Mouse (Mus musculus) forebrain, postnatal 0 days (tissue): ENCODE data around the gene Stim1. TPM values are rescaled to one million over a fixed set of nuclear protein-coding genes. Genes with fewer than 3 reads are reported as not detected.

ENCODE experiments used
- ATAC-seq: fragments of 200-750 bp; cut with Nextera tagmentation; 2 replicates; pipeline ENCODE4 v1.8.0; 2017; ENCODE audit warnings: mild to moderate bottlenecking, moderate library complexity
- DNase-seq: peaks from one replicate; pipeline ENCODE4 v3.0.0-alpha.2; 2015
- H3K27ac ChIP-seq: fragments of 300-500 bp; sonication (generic); 2 replicates; pipeline ENCODE4 v1.5.1; 2014; ENCODE audit warnings: low read depth, mild to moderate bottlenecking, antibody characterized with exemption, low read length, moderate library complexity, mixed read lengths
- H3K27me3 ChIP-seq: fragments of 300-500 bp; sonication (generic); 2 replicates; pipeline ENCODE4 v1.6.1; 2014; ENCODE audit warnings: mild to moderate bottlenecking, low read length, mixed read lengths; ENCODE audit not compliant: insufficient read depth
- H3K36me3 ChIP-seq: fragments of 300-500 bp; sonication (generic); 2 replicates; pipeline ENCODE4 v1.6.1; 2014; ENCODE audit warnings: mild to moderate bottlenecking, moderate library complexity; ENCODE audit not compliant: insufficient read depth
- H3K4me1 ChIP-seq: fragments of 300-500 bp; sonication (generic); 2 replicates; pipeline ENCODE4 v1.6.1; 2014; ENCODE audit warnings: antibody characterized with exemption; ENCODE audit not compliant: insufficient read depth
- H3K4me2 ChIP-seq: fragments of 300-500 bp; sonication (generic); 2 replicates; pipeline ENCODE4 v1.6.1; 2014; ENCODE audit warnings: low read depth, mild to moderate bottlenecking, moderate library complexity
- H3K4me3 ChIP-seq: fragments of 300-500 bp; sonication (generic); 2 replicates; pipeline ENCODE4 v1.5.1; 2014; ENCODE audit warnings: low read depth, low read length, mixed read lengths
- H3K9ac ChIP-seq: fragments of 300-500 bp; sonication (generic); 2 replicates; pipeline ENCODE4 v1.6.1; 2014; ENCODE audit warnings: mild to moderate bottlenecking
- H3K9me3 ChIP-seq: fragments of 300-500 bp; sonication (generic); 2 replicates; pipeline ENCODE4 v1.6.1; 2016; ENCODE audit warnings: low read length
- CTCF ChIP-seq: sonication (generic); IDR thresholded peaks from 2 replicates; pipeline ENCODE4 v1.5.1; 2016; ENCODE audit warnings: antibody characterized with exemption, control low read depth, low read depth
- WGBS: fragments of 180-500 bp; shearing (Covaris S2); extraction: QIAGEN DNeasy Blood & Tissue Kit; methylation state at CpG from one replicate; pipeline ENCODE4 v1.1.7; 2014; 5-methylcytosine and 5-hydroxymethylcytosine counted together
- polyA plus RNA-seq: library from polyadenylated mRNA; unstranded; fragments of >200 nt; fragmentation: Nextera tagmentation; extraction: Ambion mirVana; gene quantifications from 2 replicates; pipeline ENCODE4 v1.2.1, GENCODE M21; 2015
- total RNA-seq: library from RNA; depleted of rRNA; stranded (reverse); fragments of >200 nt; gene quantifications from 2 replicates; pipeline ENCODE4 v1.2.3, GENCODE M21; 2014

Stim1 gene
- total and polyA plus RNA-seq, 2 experiments from 2014 or later = 15.5 to 30.5 TPM

DNA sequence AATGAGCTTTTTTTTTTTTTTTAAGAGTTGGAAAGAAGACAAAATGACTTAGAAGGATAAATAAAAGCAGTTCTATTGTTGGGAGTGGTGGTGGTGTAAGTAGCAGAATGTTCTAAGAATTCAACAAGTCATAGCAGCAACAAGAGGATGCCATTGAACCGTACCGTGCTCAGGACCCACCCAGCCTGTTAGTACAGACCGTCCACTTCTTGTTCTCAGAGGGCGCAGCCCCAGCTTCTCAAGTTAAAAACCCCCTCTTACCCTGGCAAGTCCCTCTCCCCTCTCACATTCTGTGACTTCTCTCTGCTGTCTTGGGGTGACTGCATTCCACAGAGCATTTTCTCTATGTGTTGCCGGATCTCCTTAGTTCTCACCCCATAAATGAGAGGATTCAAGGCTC lies 209.0 kb downstream of the Stim1 start:
- no peaks in the 10 kb centered on the region for H3K36me3 ChIP-seq
- no peak overlapping the region for H3K27ac ChIP-seq
- DNase-seq (no peak), ATAC-seq (no peak)
- H3K9me3 ChIP-seq = no peaks in the 10 kb centered on the region
- H3K9ac ChIP-seq = no peak overlapping the region
- H3K4me3 ChIP-seq = no peak overlapping the region
- WGBS = 96% methylated on average over 5 of the region's 5 CpGs
- no peaks in the 10 kb centered on the region for H3K27me3 ChIP-seq
- no peak overlapping the region for H3K4me2 ChIP-seq
- no peaks in the 10 kb centered on the region for H3K4me1 ChIP-seq
- no peak for TF ChIP-seq CTCF

DNA sequence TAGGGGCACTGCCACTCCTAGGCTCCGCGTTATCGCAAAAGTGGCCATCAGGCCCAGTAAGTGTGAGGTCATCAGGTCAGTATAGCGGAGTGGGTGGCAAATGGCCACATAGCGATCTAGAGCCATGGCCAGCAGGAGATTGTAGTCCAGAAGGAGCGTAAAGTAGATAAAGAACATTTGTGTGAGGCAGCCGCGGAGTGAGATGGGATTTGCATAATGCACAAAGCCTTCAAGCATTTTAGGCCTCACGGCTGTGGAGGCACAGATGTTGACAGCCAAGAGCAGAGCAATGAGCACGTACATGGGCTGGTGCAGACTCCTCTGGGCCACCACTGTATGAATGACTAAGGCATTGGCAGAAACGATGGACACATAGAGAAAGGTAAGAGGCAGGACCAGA lies 209.8 kb downstream of the Stim1 start:
- Histone ChIP-seq H3K4me3 (no peak overlapping the region), H3K9ac (no peak overlapping the region), H3K27ac (no peak overlapping the region), H3K36me3 (no peaks in the 10 kb centered on the region), H3K27me3 (no peaks in the 10 kb centered on the region), H3K4me1 (no peaks in the 10 kb centered on the region), H3K4me2 (no peak overlapping the region), H3K9me3 (no peaks in the 10 kb centered on the region)
- TF ChIP-seq CTCF = no peak; the same call in 1 of the 2 replicates
- 69% methylated on average over 11 of the region's 11 CpGs for WGBS
- no peak for ATAC-seq
- no peak for DNase-seq

DNA sequence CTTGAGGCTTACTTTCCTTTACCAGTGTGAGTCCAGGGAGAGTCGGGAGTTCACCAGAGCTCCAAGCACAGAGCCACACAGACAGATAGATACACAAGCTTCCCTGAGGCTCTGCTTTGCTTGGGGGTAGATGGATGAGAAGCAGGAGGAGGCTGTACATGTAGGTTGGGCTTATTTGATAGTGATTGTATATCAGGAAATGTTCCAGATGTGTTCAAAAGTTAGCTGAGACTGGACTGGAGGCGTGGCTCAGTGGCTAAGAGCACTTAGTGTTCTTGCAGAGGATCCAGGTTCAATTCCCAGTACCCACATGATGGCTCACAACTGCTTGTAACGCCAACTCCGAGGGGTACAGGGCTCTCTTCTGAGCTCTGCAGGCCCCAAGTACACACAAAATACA lies 210.8 kb downstream of the Stim1 start:
- no peak overlapping the region for H3K9ac ChIP-seq
- ATAC-seq (no peak), DNase-seq (no peak)
- H3K4me1 ChIP-seq = no peaks in the 10 kb centered on the region
- no peak overlapping the region for H3K4me3 ChIP-seq
- H3K27me3 ChIP-seq = no peaks in the 10 kb centered on the region
- no peaks in the 10 kb centered on the region for H3K9me3 ChIP-seq
- H3K27ac ChIP-seq = no peak overlapping the region
- 91% methylated on average over 4 of the region's 4 CpGs for WGBS
- no peak overlapping the region for H3K4me2 ChIP-seq
- TF ChIP-seq CTCF = no peak
- H3K36me3 ChIP-seq = no peaks in the 10 kb centered on the region

DNA sequence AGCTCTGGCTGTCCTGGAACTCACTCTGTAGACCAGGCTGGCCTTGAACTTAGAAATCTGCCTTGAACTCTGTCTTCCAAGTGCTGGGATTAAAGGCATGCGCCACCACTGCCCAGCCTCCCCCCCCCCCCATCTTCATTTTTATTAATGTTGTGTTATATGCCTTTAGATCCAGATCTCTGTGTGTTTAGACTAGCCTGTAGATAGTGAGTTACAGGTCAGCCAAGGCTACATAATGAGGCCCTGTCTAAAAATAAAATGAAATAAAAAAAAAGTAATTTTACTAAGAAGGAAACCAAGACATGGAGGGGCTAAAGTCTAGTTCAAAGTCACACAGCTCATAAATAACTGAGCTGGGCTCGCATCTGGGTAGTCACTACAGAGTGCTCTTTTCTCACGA lies 211.3 kb downstream of the Stim1 start:
- TF ChIP-seq CTCF = no peak

DNA sequence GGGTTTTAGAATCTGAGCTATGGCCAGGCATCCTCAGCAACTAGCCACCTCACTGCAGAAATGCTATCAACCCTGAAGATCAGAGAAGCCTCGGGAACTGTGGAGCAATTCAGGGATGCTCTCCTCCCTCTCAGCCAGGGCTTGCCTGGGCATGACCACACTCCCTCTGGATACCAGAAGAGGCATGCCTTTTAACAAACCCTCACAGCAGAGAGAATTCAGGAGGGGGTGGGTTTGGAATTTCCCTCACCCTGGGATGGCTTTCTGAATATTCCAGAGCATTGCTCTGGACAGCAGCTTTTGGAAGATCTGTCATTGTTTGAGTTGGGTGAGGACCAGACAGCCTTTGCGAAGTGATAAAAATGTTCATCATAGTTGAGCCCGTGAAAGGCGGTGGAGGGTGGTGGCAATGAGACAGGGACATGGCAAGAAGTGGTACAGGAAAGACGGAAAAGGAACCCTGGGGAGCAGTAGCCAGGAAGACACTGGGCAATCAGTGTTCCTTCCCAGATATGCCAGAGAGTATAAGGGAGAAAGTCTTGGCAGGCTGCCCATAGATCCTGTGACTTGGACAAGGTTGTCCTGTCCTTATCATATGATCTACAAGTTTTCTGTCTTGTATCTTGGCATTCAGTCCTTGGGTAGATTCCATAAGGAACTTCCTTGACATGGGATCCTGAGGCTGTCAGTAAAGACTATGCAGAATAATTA lies 211.9 kb downstream of the Stim1 start:
- Histone ChIP-seq H3K4me1 (no peaks in the 10 kb centered on the region), H3K36me3 (no peaks in the 10 kb centered on the region), H3K27me3 (no peaks in the 10 kb centered on the region), H3K4me2 (no peak overlapping the region), H3K9ac (no peak overlapping the region), H3K27ac (no peak overlapping the region), H3K9me3 (no peaks in the 10 kb centered on the region), H3K4me3 (no peak overlapping the region)
- no peak for TF ChIP-seq CTCF
- ATAC-seq = no peak
- DNase-seq = no peak
- whole genome bisulfite sequencing = 81% methylated on average over 5 of the region's 5 CpGs

More for the DNA sequence above, 211.3 kb downstream of the Stim1 start:
- DNase-seq (no peak), ATAC-seq (no peak)
- Histone ChIP-seq H3K4me3 (no peak overlapping the region), H3K36me3 (no peaks in the 10 kb centered on the region), H3K4me2 (no peak overlapping the region), H3K27ac (no peak overlapping the region), H3K27me3 (no peaks in the 10 kb centered on the region), H3K4me1 (no peaks in the 10 kb centered on the region), H3K9ac (no peak overlapping the region), H3K9me3 (no peaks in the 10 kb centered on the region)
- WGBS = 82% methylated on average over 3 of the region's 3 CpGs

DNA sequence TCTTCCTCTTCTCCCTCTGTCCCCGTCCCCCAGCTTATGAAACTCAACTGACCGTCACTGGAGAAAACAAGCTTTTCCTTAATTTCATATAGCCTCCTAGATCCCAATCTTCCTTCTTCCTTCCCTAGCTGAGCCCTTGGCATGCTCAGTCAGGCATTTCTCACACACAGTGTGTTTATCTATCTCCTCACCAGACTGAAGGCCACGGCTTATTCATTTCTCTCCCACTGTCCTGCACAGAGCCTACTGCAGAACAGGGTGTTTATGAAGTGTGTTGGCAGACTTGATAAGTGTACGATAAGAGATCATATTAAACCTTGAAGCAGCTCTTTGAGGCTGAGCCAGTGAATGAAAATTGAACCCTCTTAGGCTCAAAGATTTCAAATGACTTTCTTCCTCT lies 213.2 kb downstream of the Stim1 start:
- WGBS = 94% methylated on average over 4 of the region's 4 CpGs
- H3K27me3 ChIP-seq = no peaks in the 10 kb centered on the region
- H3K27ac ChIP-seq = no peak overlapping the region
- no peaks in the 10 kb centered on the region for H3K9me3 ChIP-seq
- H3K4me3 ChIP-seq = no peak overlapping the region
- H3K9ac ChIP-seq = no peak overlapping the region
- no peaks in the 10 kb centered on the region for H3K36me3 ChIP-seq
- ATAC-seq (no peak), DNase-seq (no peak)
- TF ChIP-seq CTCF = no peak
- H3K4me2 ChIP-seq = no peak overlapping the region
- no peaks in the 10 kb centered on the region for H3K4me1 ChIP-seq

DNA sequence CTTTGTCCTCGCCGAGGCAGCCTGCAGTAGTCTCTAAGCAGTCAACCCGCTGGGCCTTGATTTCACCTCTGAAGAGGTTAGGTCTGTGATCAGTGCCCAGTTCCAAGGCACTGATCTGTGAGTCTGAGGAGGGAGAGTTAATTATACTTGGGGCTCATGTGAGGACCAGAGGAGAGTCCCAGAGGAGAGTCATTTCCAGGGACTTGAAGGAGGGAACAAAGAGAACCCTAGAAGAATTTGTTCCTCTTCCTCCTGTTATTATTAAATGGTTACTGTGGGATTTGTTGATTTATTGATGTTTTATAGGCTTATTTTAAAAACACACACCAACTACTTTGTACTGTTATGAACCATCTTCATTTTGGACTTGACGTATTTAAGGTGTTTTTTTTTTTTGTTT lies 214.0 kb downstream of the Stim1 start, which contains the start of gene Olfr543:
Gene Olfr543 (minus strand): TSS at position 101 of the 400 bp plus-strand sequence.
- no peak for ATAC-seq
- no peaks in the 10 kb centered on the region for H3K4me1 ChIP-seq
- no peaks in the 10 kb centered on the region for H3K9me3 ChIP-seq
- TF ChIP-seq CTCF = no peak
- H3K36me3 ChIP-seq = no peaks in the 10 kb centered on the region
- H3K4me2 ChIP-seq = no peak within 1 kb of the TSS
- WGBS = 96% methylated on average over 4 of the region's 4 CpGs
- H3K27me3 ChIP-seq = no peaks in the 10 kb centered on the region
- H3K4me3 ChIP-seq = no peak within 1 kb of the TSS
- H3K9ac ChIP-seq = no peak within 1 kb of the TSS
- no peak for DNase-seq
- no peak within 1 kb of the TSS for H3K27ac ChIP-seq
